Mouse (Mus musculus): ENCODE data around the gene Cenpn. TPM values are rescaled to one million over a fixed set of nuclear protein-coding genes. Genes with fewer than 3 reads are reported as not detected.
A peak's percentile ranks its signal among the peaks of the same experiment; 100 is the strongest.

The Cenpn gene
- total RNA-seq (2021): 1 to 10 TPM; 8.7 to 8.9 TPM
- long read RNA-seq, experiment 1, transcript Cenpn-201 (12 exons, 1,768 nt): major isoform, 8 of 10 reads
- long read RNA-seq, experiment 1, partial matches to known transcripts: 1 of 10 reads
- long read RNA-seq, experiment 1, other reads (novel, unspliced or antisense): 1 of 10 reads
- long read RNA-seq, experiment 2, transcript Cenpn-201 (12 exons, 1,768 nt): major isoform, 5 of 7 reads
- long read RNA-seq, experiment 2, partial matches to known transcripts: 1 of 7 reads
- long read RNA-seq, experiment 2, other reads (novel, unspliced or antisense): 1 of 7 reads

GRCm38 (mm10) chr8:116921337-116922059, at the start of gene Cenpn, which contains the start of gene Cmc2:
TSS of gene Cenpn (plus strand) at chr8:116921730.
TSS of gene Cmc2 (minus strand) at chr8:116921455.
- DNase-seq (ENCODE audit: low spot score in 2 of 2): peak; percentile 88 to 95

GRCm38 (mm10) chr8:116872761-116873342, 48.7 kb upstream of the Cenpn start:
- no peak for DNase-seq (ENCODE audit: low spot score in 2 of 2)

- DNase-seq (ENCODE audit: low spot score in 2 of 2): no peak
Observed at GRCm38 (mm10) chr8:116873586-116873985, 47.9 kb upstream of the Cenpn start.

GRCm38 (mm10) chr8:116873986-116874385, 47.5 kb upstream of the Cenpn start:
- DNase-seq (ENCODE audit: low spot score in 2 of 2): no peak

GRCm38 (mm10) chr8:116875798-116876450, 45.6 kb upstream of the Cenpn start:
- no peak for DNase-seq (ENCODE audit: low spot score in 2 of 2)

GRCm38 (mm10) chr8:116881396-116881795, 40.1 kb upstream of the Cenpn start:
- no peak for DNase-seq (ENCODE audit: low spot score in 2 of 2)

- DNase-seq (ENCODE audit: low spot score in 2 of 2): no peak
Observed at GRCm38 (mm10) chr8:116887813-116888212, 33.7 kb upstream of the Cenpn start.

- DNase-seq (ENCODE audit: low spot score in 2 of 2): no peak
Observed at GRCm38 (mm10) chr8:116891446-116891845, 30.1 kb upstream of the Cenpn start.

- DNase-seq (ENCODE audit: low spot score in 2 of 2): no peak
Observed at GRCm38 (mm10) chr8:116892130-116892529, 29.4 kb upstream of the Cenpn start.

GRCm38 (mm10) chr8:116892636-116893035, 28.9 kb upstream of the Cenpn start:
- no peak for DNase-seq (ENCODE audit: low spot score in 2 of 2)

- DNase-seq (ENCODE audit: low spot score in 2 of 2): no peak
Observed at GRCm38 (mm10) chr8:116893938-116894337, 27.6 kb upstream of the Cenpn start.

GRCm38 (mm10) chr8:116895521-116895920, 26.0 kb upstream of the Cenpn start:
- no peak for DNase-seq (ENCODE audit: low spot score in 2 of 2)

- DNase-seq (ENCODE audit: low spot score in 2 of 2): no peak
Observed at GRCm38 (mm10) chr8:116904736-116905135, 16.8 kb upstream of the Cenpn start.

- no peak for DNase-seq (ENCODE audit: low spot score in 2 of 2)
Observed at GRCm38 (mm10) chr8:116905252-116905651, 16.3 kb upstream of the Cenpn start.

- no peak for DNase-seq (ENCODE audit: low spot score in 2 of 2)
Observed at GRCm38 (mm10) chr8:116905836-116906235, 15.7 kb upstream of the Cenpn start.

- DNase-seq (ENCODE audit: low spot score in 2 of 2): peak in 1 of 2 experiments; percentile 25
Observed at GRCm38 (mm10) chr8:116921005-116921336, 559 bp upstream of the Cenpn start.

GRCm38 (mm10) chr8:116922060-116922757, 679 bp downstream of the Cenpn start:
- DNase-seq (ENCODE audit: low spot score in 2 of 2): no peak

- DNase-seq (ENCODE audit: low spot score in 2 of 2): no peak
Observed at GRCm38 (mm10) chr8:116923526-116923925, 2.0 kb downstream of the Cenpn start.

GRCm38 (mm10) chr8:116927880-116928279, 6.3 kb downstream of the Cenpn start:
- peak in 1 of 2 experiments; percentile 22 for DNase-seq (ENCODE audit: low spot score in 2 of 2)

- no peak for DNase-seq (ENCODE audit: low spot score in 2 of 2)
Observed at GRCm38 (mm10) chr8:116928588-116928987, 7.1 kb downstream of the Cenpn start.

- DNase-seq (ENCODE audit: low spot score in 2 of 2): no peak
Observed at GRCm38 (mm10) chr8:116934976-116935375, 13.4 kb downstream of the Cenpn start.
